Mouse (Mus musculus): ENCODE data around the gene Prr14.
"Not testable (repeated sequence)": the region's sequence is repeated elsewhere in the genome, so short reads cannot be mapped to it uniquely, and the experiment has no call there.

Gene Prr14

GRCm38 (mm10) chr7:127459311-127459710, at the start of gene Prr14:
Gene Prr14 (plus strand): TSS chr7:127459611.
- not testable (repeated sequence) for H3K27me3 ChIP-seq (ENCODE audit: control insufficient read depth, insufficient read depth, low read length, poor library complexity, severe bottlenecking); H3K36me3 ChIP-seq (ENCODE audit: control insufficient read depth, insufficient read depth, low read length, poor library complexity, severe bottlenecking); DNase-seq (ENCODE audit: low read depth, low spot score)

- H3K27me3 ChIP-seq (ENCODE audit: control insufficient read depth, insufficient read depth, low read length, poor library complexity, severe bottlenecking): no peaks in the 10 kb centered on the region
- H3K36me3 ChIP-seq (ENCODE audit: control insufficient read depth, insufficient read depth, low read length, poor library complexity, severe bottlenecking): no peaks in the 10 kb centered on the region
- DNase-seq (ENCODE audit: low read depth, low spot score): no peak
Measured at GRCm38 (mm10) chr7:127411418-127411817, 48.0 kb upstream of the Prr14 start.

GRCm38 (mm10) chr7:127421388-127422191, 37.8 kb upstream of the Prr14 start, which contains the start of gene Zfp688:
Gene Zfp688 (minus strand): TSS chr7:127422068.
- H3K36me3 ChIP-seq (ENCODE audit: control insufficient read depth, insufficient read depth, low read length, poor library complexity, severe bottlenecking): no peaks in the 10 kb centered on the region; the same call in 1 of the 2 replicates
- no peaks in the 10 kb centered on the region for H3K27me3 ChIP-seq (ENCODE audit: control insufficient read depth, insufficient read depth, low read length, poor library complexity, severe bottlenecking)
- peak; percentile 96 for DNase-seq (ENCODE audit: low read depth, low spot score)

DNA sequence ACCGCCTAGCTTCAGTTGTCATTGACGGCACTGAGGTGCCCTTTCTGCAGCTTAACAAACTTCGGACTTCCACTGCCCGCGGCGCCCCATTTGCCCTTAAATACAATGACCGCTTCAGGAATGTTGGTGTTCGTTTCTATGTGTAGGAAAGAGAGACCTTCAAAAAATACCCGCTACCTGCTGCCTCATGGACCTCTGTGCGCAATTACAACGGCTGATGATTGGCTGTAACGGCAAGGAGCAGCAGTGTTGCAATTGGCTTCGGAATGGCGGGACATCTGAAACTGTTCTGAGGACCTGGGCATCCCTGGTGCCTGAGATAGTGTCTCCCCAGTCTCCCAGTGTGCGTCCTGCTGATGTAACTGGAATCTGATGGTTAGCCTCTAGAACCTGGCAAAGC, 37.2 kb upstream of the Prr14 start:
- H3K27me3 ChIP-seq (ENCODE audit: control insufficient read depth, insufficient read depth, low read length, poor library complexity, severe bottlenecking): no peaks in the 10 kb centered on the region
- DNase-seq (ENCODE audit: low read depth, low spot score): no peak
- H3K36me3 ChIP-seq (ENCODE audit: control insufficient read depth, insufficient read depth, low read length, poor library complexity, severe bottlenecking): no peaks in the 10 kb centered on the region; the same call in 1 of the 2 replicates

DNA sequence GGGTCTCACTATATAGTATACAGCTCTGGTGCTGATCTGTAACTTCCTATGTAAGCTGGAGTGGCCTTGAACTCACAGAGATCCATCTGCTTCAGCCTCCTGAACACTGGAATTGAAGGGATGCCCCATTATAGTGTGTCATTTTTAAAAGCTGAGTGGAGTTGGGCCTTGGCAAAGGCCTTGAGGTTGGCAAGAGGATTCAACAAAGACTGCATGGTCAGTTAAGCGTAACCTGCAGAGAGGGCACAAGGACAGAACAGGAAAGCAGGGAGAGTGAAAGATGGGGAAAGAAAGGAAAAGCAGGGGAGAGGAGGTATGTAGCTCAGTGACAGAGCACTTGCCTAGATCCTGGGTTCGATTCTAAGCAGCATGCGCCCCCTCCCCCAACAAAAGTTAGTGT, 34.1 kb upstream of the Prr14 start:
- no peaks in the 10 kb centered on the region for H3K27me3 ChIP-seq (ENCODE audit: control insufficient read depth, insufficient read depth, low read length, poor library complexity, severe bottlenecking)
- no peak for DNase-seq (ENCODE audit: low read depth, low spot score)
- H3K36me3 ChIP-seq (ENCODE audit: control insufficient read depth, insufficient read depth, low read length, poor library complexity, severe bottlenecking): no peaks in the 10 kb centered on the region

DNA sequence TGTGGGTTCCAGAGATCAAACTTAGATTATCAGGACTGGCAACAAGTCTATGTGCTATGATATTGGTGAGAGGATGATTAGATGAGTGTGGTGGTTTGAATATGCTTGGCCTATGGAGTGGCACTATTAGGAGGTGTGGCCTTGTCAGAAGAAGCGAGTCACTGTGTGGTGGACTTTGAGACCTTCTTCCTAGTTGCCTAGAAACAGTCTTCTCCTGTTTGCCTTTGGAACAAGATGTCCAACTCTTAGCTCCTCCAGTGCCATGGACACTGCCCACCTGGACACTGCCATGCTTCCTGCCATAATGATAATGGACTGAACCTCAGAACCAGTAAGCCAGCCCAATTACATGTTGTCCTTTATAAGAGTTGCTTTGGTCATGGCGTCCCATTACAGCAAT, 33.5 kb upstream of the Prr14 start:
- no peak for DNase-seq (ENCODE audit: low read depth, low spot score)
- no peaks in the 10 kb centered on the region for H3K36me3 ChIP-seq (ENCODE audit: control insufficient read depth, insufficient read depth, low read length, poor library complexity, severe bottlenecking)
- H3K27me3 ChIP-seq (ENCODE audit: control insufficient read depth, insufficient read depth, low read length, poor library complexity, severe bottlenecking): no peaks in the 10 kb centered on the region

GRCm38 (mm10) chr7:127426354-127426753, 33.1 kb upstream of the Prr14 start:
- no peak for DNase-seq (ENCODE audit: low read depth, low spot score)
- Histone ChIP-seq H3K27me3 (ENCODE audit: control insufficient read depth, insufficient read depth, low read length, poor library complexity, severe bottlenecking) (no peaks in the 10 kb centered on the region), H3K36me3 (ENCODE audit: control insufficient read depth, insufficient read depth, low read length, poor library complexity, severe bottlenecking) (no peaks in the 10 kb centered on the region)

DNA sequence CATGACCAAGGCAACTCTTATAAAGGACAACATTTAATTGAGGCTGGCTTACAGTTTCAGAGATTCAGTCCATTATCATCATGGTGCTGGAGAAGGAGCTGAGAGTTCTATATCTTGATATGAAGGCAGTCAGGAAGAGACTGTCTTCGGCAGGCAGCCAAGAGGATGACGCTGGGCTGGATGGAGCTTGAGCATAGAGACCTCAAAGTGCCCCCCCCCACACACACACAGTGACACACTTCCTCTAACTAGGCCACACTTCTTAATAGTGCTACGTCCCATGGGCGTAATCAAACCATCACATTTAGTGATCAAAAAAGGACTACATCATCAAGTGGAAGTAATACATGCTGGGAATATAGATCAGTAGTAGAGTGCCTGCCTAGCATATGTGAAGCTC, 24.2 kb upstream of the Prr14 start:
- no peaks in the 10 kb centered on the region for H3K27me3 ChIP-seq (ENCODE audit: control insufficient read depth, insufficient read depth, low read length, poor library complexity, severe bottlenecking)
- H3K36me3 ChIP-seq (ENCODE audit: control insufficient read depth, insufficient read depth, low read length, poor library complexity, severe bottlenecking): no peaks in the 10 kb centered on the region
- no peak for DNase-seq (ENCODE audit: low read depth, low spot score)

GRCm38 (mm10) chr7:127437724-127438123, 21.7 kb upstream of the Prr14 start:
- no peaks in the 10 kb centered on the region for H3K27me3 ChIP-seq (ENCODE audit: control insufficient read depth, insufficient read depth, low read length, poor library complexity, severe bottlenecking)
- peak; percentile 58 for DNase-seq (ENCODE audit: low read depth, low spot score)
- no peaks in the 10 kb centered on the region for H3K36me3 ChIP-seq (ENCODE audit: control insufficient read depth, insufficient read depth, low read length, poor library complexity, severe bottlenecking)

- Histone ChIP-seq H3K27me3 (ENCODE audit: control insufficient read depth, insufficient read depth, low read length, poor library complexity, severe bottlenecking) (no peaks in the 10 kb centered on the region), H3K36me3 (ENCODE audit: control insufficient read depth, insufficient read depth, low read length, poor library complexity, severe bottlenecking) (peaks cover 2% of the 10 kb centered on the region; the same call in 1 of the 2 replicates)
- DNase-seq (ENCODE audit: low read depth, low spot score): no peak
Measured at GRCm38 (mm10) chr7:127443976-127444375, 15.4 kb upstream of the Prr14 start.

DNA sequence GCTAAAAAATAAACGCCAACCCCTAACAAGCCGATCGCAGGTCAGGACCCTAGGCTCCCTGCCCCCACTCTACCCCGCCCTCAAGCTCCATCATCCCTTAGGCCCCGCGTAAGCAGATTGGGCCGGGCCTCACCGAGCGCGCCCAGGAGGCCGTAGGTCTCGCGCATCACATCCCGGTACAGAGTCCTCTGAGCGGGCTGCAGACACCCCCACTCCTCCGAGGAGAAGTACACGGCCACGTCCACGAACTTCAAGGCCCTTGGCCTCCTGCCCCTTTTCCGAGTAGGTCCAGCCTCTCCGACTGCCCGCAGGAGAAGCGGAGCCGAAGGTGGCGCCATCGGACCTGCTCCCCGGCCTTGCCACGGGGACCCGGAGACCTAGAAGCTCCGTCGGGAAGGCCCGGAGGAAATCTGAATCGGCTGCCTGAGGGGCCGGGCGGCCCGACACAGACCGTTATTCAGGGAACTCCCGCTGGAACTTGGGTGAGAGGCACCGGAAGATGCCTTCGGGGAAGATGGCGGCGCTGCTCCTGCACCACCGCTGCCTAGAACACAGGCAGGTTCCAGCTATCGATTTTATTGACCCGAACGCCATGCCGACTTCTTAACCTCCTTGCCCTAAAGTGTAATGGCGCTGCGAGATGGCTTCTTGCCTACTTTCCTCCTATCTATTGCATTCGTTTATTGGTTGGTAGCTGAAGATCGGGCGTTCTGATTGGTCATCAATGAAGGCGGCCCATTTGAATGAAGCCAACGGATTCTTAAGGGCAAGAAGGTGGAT, 10.7 kb upstream of the Prr14 start, which contains the start of gene Zfp689:
Gene Zfp689, minus strand, starts transcription at position 638 of the 780 bp plus-strand sequence.
- Histone ChIP-seq H3K27me3 (ENCODE audit: control insufficient read depth, insufficient read depth, low read length, poor library complexity, severe bottlenecking) (no peaks in the 10 kb centered on the region), H3K36me3 (ENCODE audit: control insufficient read depth, insufficient read depth, low read length, poor library complexity, severe bottlenecking) (peaks cover 2% of the 10 kb centered on the region; the same call in 1 of the 2 replicates)
- DNase-seq (ENCODE audit: low read depth, low spot score): peak; percentile 98

GRCm38 (mm10) chr7:127449966-127450365, 9.4 kb upstream of the Prr14 start:
- Histone ChIP-seq H3K27me3 (ENCODE audit: control insufficient read depth, insufficient read depth, low read length, poor library complexity, severe bottlenecking) (no peaks in the 10 kb centered on the region), H3K36me3 (ENCODE audit: control insufficient read depth, insufficient read depth, low read length, poor library complexity, severe bottlenecking) (peaks cover 3% of the 10 kb centered on the region; the same call in 1 of the 2 replicates)
- DNase-seq (ENCODE audit: low read depth, low spot score): no peak

DNA sequence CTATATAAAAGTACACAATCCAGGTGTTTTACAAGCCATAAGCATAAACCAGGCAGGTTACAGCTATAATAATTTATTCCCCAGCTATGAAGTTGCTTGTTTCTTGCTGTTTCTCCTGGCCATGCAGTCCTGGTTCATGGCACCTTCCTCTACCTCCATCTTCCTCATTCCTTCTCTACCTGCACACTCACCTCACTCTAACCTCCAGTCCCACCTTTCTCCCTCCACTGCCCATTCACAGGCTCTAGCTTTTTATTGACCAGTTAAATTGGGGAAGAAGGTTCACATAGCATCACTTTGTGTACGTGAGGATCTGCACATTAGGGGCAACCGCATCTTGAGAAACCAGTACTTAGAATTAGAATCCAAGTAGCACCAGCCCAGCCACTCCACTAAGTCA, 6.4 kb upstream of the Prr14 start:
- H3K36me3 ChIP-seq (ENCODE audit: control insufficient read depth, insufficient read depth, low read length, poor library complexity, severe bottlenecking): peaks cover 2% of the 10 kb centered on the region; the same call in 1 of the 2 replicates
- no peak for DNase-seq (ENCODE audit: low read depth, low spot score)
- no peaks in the 10 kb centered on the region for H3K27me3 ChIP-seq (ENCODE audit: control insufficient read depth, insufficient read depth, low read length, poor library complexity, severe bottlenecking)

- Histone ChIP-seq H3K36me3 (ENCODE audit: control insufficient read depth, insufficient read depth, low read length, poor library complexity, severe bottlenecking) (peaks cover 8% of the 10 kb centered on the region; the same call in 1 of the 2 replicates), H3K27me3 (ENCODE audit: control insufficient read depth, insufficient read depth, low read length, poor library complexity, severe bottlenecking) (no peaks in the 10 kb centered on the region)
- DNase-seq (ENCODE audit: low read depth, low spot score): no peak
Measured at GRCm38 (mm10) chr7:127454905-127455304, 4.5 kb upstream of the Prr14 start.

Data from splenic B cell, adult 2 months (primary cell).